Mouse (Mus musculus): Measurements from ENCODE around the gene Rnft1. TPM values are rescaled to one million over a fixed set of nuclear protein-coding genes. Genes with fewer than 3 reads are reported as not detected.
"Not testable (repeated sequence)": the region's sequence is repeated elsewhere in the genome, so short reads cannot be mapped to it uniquely, and the experiment has no call there.

Gene Rnft1
- polyA plus RNA-seq, 1 experiment, result 1.1 TPM

DNA sequence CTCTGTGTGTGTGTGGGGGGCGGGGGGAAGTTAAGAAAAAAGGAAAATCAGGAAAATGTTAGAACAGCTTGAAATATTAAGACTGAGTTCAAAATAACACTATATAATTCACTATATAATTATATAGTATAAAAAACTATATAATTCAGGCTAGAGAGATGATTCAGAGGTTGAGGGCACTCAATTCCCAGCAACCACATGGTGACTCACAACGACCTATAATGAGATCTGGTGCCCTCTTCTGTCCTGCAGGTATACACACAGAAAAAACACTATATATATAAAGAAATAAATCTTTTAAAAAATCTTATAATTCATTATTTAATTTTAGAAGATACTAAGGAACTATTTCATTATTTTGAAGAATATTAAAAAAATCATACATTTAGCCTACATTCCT lies 23.5 kb downstream of the Rnft1 start:
- H3K27ac ChIP-seq (ENCODE audit: insufficient read depth, low read depth, low read length), result no peak overlapping the region
- WGBS, result 87% methylated on average over 2 of the region's 2 CpGs
- peaks cover 60% of the 10 kb centered on the region for H3K36me3 ChIP-seq (ENCODE audit: control insufficient read depth, insufficient read depth, low read length)

GRCm38 (mm10) chr11:86516620-86517019 lies 32.2 kb downstream of the Rnft1 start:
- H3K27ac ChIP-seq (ENCODE audit: insufficient read depth, low read depth, low read length), result no peak overlapping the region
- TF ChIP-seq POLR2A (IDR thresholded peaks at IDR 0.05; ENCODE audit: low read depth, low read length), result no peak
- TF ChIP-seq CTCF (IDR thresholded peaks at IDR 0.05; ENCODE audit: extremely low read depth, insufficient read length, insufficient replicate concordance, low read depth, low read length), result no peak
- no peaks in the 10 kb centered on the region for H3K4me1 ChIP-seq (ENCODE audit: control insufficient read depth, insufficient read depth, insufficient read length, low read length)
- no peak overlapping the region for H3K4me3 ChIP-seq (ENCODE audit: low read depth, low read length)
- WGBS, result 86% methylated on average over 3 of the region's 3 CpGs
- H3K36me3 ChIP-seq (ENCODE audit: control insufficient read depth, insufficient read depth, low read length), result peaks cover 55% of the 10 kb centered on the region
- H3K27me3 ChIP-seq (ENCODE audit: control insufficient read depth, insufficient read depth, low read length), result no peaks in the 10 kb centered on the region

More for the DNA sequence above, 23.5 kb downstream of the Rnft1 start:
- Histone ChIP-seq H3K27me3 (ENCODE audit: control insufficient read depth, insufficient read depth, low read length) (no peaks in the 10 kb centered on the region), H3K4me1 (ENCODE audit: control insufficient read depth, insufficient read depth, insufficient read length, low read length) (no peaks in the 10 kb centered on the region), H3K4me3 (ENCODE audit: low read depth, low read length) (no peak overlapping the region)
- no peak for TF ChIP-seq POLR2A (IDR thresholded peaks at IDR 0.05; ENCODE audit: low read depth, low read length)
- no peak for TF ChIP-seq CTCF (IDR thresholded peaks at IDR 0.05; ENCODE audit: extremely low read depth, insufficient read length, insufficient replicate concordance, low read depth, low read length)

DNA sequence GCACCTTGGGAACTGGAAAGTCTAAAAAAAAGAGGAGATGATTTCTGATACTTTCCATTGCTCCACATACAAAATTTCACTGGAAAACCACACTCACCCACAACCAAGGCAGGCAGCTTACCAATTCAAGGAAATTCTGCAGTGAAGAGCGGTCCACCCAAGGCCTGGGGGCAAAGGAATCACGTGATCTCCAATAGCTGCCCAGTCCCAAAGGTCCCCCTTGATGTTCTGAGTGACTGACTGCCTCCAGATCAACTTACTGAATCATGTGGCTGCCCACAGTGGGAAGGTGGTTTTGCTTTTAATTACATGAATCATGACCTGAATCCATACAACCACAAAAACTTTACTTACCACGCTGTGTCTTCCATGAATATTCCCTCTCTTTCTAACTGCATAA lies 32.8 kb downstream of the Rnft1 start:
- H3K36me3 ChIP-seq (ENCODE audit: control insufficient read depth, insufficient read depth, low read length), result peaks cover 52% of the 10 kb centered on the region
- TF ChIP-seq POLR2A (IDR thresholded peaks at IDR 0.05; ENCODE audit: low read depth, low read length), result no peak
- no peak for TF ChIP-seq CTCF (IDR thresholded peaks at IDR 0.05; ENCODE audit: extremely low read depth, insufficient read length, insufficient replicate concordance, low read depth, low read length)
- H3K27me3 ChIP-seq (ENCODE audit: control insufficient read depth, insufficient read depth, low read length), result no peaks in the 10 kb centered on the region
- H3K4me3 ChIP-seq (ENCODE audit: low read depth, low read length), result no peak overlapping the region
- H3K27ac ChIP-seq (ENCODE audit: insufficient read depth, low read depth, low read length), result no peak overlapping the region
- no peaks in the 10 kb centered on the region for H3K4me1 ChIP-seq (ENCODE audit: control insufficient read depth, insufficient read depth, insufficient read length, low read length)
- 98% methylated on average over 3 of the region's 3 CpGs for WGBS

- no peak overlapping the region for H3K27ac ChIP-seq (ENCODE audit: insufficient read depth, low read depth, low read length)
- no peaks in the 10 kb centered on the region for H3K27me3 ChIP-seq (ENCODE audit: control insufficient read depth, insufficient read depth, low read length)
- 87% methylated on average over 7 of the region's 7 CpGs for WGBS
- H3K36me3 ChIP-seq (ENCODE audit: control insufficient read depth, insufficient read depth, low read length), result peaks cover 61% of the 10 kb centered on the region
- no peak overlapping the region for H3K4me3 ChIP-seq (ENCODE audit: low read depth, low read length)
- TF ChIP-seq POLR2A (IDR thresholded peaks at IDR 0.05; ENCODE audit: low read depth, low read length) (no peak), CTCF (IDR thresholded peaks at IDR 0.05; ENCODE audit: extremely low read depth, insufficient read length, insufficient replicate concordance, low read depth, low read length) (no peak)
- no peaks in the 10 kb centered on the region for H3K4me1 ChIP-seq (ENCODE audit: control insufficient read depth, insufficient read depth, insufficient read length, low read length)
Observed at GRCm38 (mm10) chr11:86519751-86520150, 35.3 kb downstream of the Rnft1 start.

GRCm38 (mm10) chr11:86527528-86527927 lies 43.1 kb downstream of the Rnft1 start:
- 76% methylated on average over 4 of the region's 4 CpGs for WGBS
- H3K27ac ChIP-seq (ENCODE audit: insufficient read depth, low read depth, low read length), result no peak overlapping the region
- peaks cover 55% of the 10 kb centered on the region for H3K36me3 ChIP-seq (ENCODE audit: control insufficient read depth, insufficient read depth, low read length)
- no peak for TF ChIP-seq CTCF (IDR thresholded peaks at IDR 0.05; ENCODE audit: extremely low read depth, insufficient read length, insufficient replicate concordance, low read depth, low read length)
- TF ChIP-seq POLR2A (IDR thresholded peaks at IDR 0.05; ENCODE audit: low read depth, low read length), result no peak
- H3K4me3 ChIP-seq (ENCODE audit: low read depth, low read length), result no peak overlapping the region
- no peaks in the 10 kb centered on the region for H3K27me3 ChIP-seq (ENCODE audit: control insufficient read depth, insufficient read depth, low read length)
- H3K4me1 ChIP-seq (ENCODE audit: control insufficient read depth, insufficient read depth, insufficient read length, low read length), result peaks cover 2% of the 10 kb centered on the region; the same call in 1 of the 2 replicates

GRCm38 (mm10) chr11:86532834-86533233 lies 48.4 kb downstream of the Rnft1 start:
- H3K36me3 ChIP-seq (ENCODE audit: control insufficient read depth, insufficient read depth, low read length), result peaks cover 31% of the 10 kb centered on the region
- WGBS, result 53% methylated on average over 1 of the region's 1 CpGs

DNA sequence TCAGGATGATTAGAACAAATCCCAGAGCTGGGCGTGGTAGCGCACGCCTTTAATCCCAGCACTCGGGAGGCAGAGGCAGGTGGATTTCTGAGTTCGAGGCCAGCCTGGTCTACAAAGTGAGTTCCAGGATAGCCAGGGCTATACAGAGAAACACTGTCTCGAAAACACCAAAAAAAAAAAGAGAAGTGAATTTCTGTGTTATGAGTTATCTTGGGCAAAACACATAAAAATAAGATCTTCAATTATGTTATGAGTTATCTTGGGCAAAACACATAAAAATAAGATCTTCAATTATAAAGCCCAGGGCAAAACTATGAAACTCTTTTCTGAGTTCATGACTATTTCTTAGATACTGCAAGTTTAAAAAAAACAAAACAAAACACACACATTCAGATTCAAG lies 48.8 kb downstream of the Rnft1 start:
- not testable (repeated sequence) for H3K27me3 ChIP-seq (ENCODE audit: control insufficient read depth, insufficient read depth, low read length); H3K4me1 ChIP-seq (ENCODE audit: control insufficient read depth, insufficient read depth, insufficient read length, low read length); H3K27ac ChIP-seq (ENCODE audit: insufficient read depth, low read depth, low read length); H3K4me3 ChIP-seq (ENCODE audit: low read depth, low read length)
- 84% methylated on average over 6 of the region's 6 CpGs for WGBS
- peaks cover 29% of the 10 kb centered on the region for H3K36me3 ChIP-seq (ENCODE audit: control insufficient read depth, insufficient read depth, low read length)

More at GRCm38 (mm10) chr11:86532834-86533233, 48.4 kb downstream of the Rnft1 start:
- H3K27ac ChIP-seq (ENCODE audit: insufficient read depth, low read depth, low read length), result no peak overlapping the region
- H3K4me1 ChIP-seq (ENCODE audit: control insufficient read depth, insufficient read depth, insufficient read length, low read length), result peaks cover 2% of the 10 kb centered on the region; the same call in 1 of the 2 replicates
- TF ChIP-seq CTCF (IDR thresholded peaks at IDR 0.05; ENCODE audit: extremely low read depth, insufficient read length, insufficient replicate concordance, low read depth, low read length), result no peak
- no peak for TF ChIP-seq POLR2A (IDR thresholded peaks at IDR 0.05; ENCODE audit: low read depth, low read length)
- no peaks in the 10 kb centered on the region for H3K27me3 ChIP-seq (ENCODE audit: control insufficient read depth, insufficient read depth, low read length)
- no peak overlapping the region for H3K4me3 ChIP-seq (ENCODE audit: low read depth, low read length)
